Mouse (Mus musculus) heart, postnatal 0 days (tissue): ENCODE measurements at regions not wholly inside any gene's neighbourhood (a gene's known extent, or its start where the extent isn't known, plus 50 kb on each side); places are given as distances from the start of the nearest gene placed in this dataset.

Source experiments
- ATAC-seq: fragments of 200-750 bp; cut with Nextera tagmentation; 2 replicates; pipeline ENCODE4 v1.8.0; 2017; ENCODE audit warnings: low read depth, moderate number of reproducible peaks, moderate library complexity; ENCODE audit not compliant: insufficient read depth
- DNase-seq: peaks from one replicate; pipeline ENCODE4 v3.0.0-alpha.2; 2016; ENCODE audit warnings: low spot score
- H3K27ac ChIP-seq: fragments of 300-500 bp; sonication (generic); 2 replicates; pipeline ENCODE4 v1.5.1; 2014; ENCODE audit warnings: low read depth, mild to moderate bottlenecking
- H3K27me3 ChIP-seq: fragments of 300-500 bp; sonication (generic); 2 replicates; pipeline ENCODE4 v1.6.1; 2014; ENCODE audit warnings: low read length, mixed read lengths; ENCODE audit not compliant: control insufficient read depth, insufficient read depth
- H3K36me3 ChIP-seq: fragments of 300-500 bp; sonication (generic); replicated peaks from 2 replicates; pipeline ENCODE4 v1.6.1; 2014; ENCODE audit warnings: low read length, mixed read lengths; ENCODE audit not compliant: control insufficient read depth, insufficient read depth
- H3K4me1 ChIP-seq: fragments of 300-500 bp; sonication (generic); 2 replicates; pipeline ENCODE4 v1.6.1; 2014; ENCODE audit warnings: antibody characterized with exemption; ENCODE audit not compliant: control insufficient read depth, insufficient read depth
- H3K4me2 ChIP-seq: fragments of 300-500 bp; sonication (generic); 2 replicates; pipeline ENCODE4 v1.6.1; 2014; ENCODE audit warnings: low read depth, mild to moderate bottlenecking, low read length, moderate library complexity
- H3K4me3 ChIP-seq: fragments of 300-500 bp; sonication (generic); 2 replicates; pipeline ENCODE4 v1.5.1; 2014; ENCODE audit warnings: low read depth, low read length
- H3K9ac ChIP-seq: fragments of 300-500 bp; sonication (generic); replicated peaks from 2 replicates; pipeline ENCODE4 v1.6.1; 2014; ENCODE audit warnings: low read depth, low read length, mixed read lengths
- H3K9me3 ChIP-seq: fragments of 300-500 bp; sonication (generic); replicated peaks from 2 replicates; pipeline ENCODE4 v1.6.1; 2016; ENCODE audit warnings: low read length; ENCODE audit not compliant: control insufficient read depth
- CTCF ChIP-seq: IDR thresholded peaks from 2 replicates; pipeline ENCODE4 v1.5.1; 2016; ENCODE audit warnings: antibody characterized with exemption, control low read depth, low read depth
- EP300 ChIP-seq: IDR thresholded peaks from 2 replicates; pipeline ENCODE4 v1.6.1; 2016; ENCODE audit warnings: antibody characterized with exemption, low read depth
- WGBS: fragments of 180-500 bp; shearing (Covaris S2); extraction: QIAGEN DNeasy Blood & Tissue Kit; methylation state at CpG from one replicate; pipeline ENCODE4 v1.1.7; 2014; 5-methylcytosine and 5-hydroxymethylcytosine counted together

DNA sequence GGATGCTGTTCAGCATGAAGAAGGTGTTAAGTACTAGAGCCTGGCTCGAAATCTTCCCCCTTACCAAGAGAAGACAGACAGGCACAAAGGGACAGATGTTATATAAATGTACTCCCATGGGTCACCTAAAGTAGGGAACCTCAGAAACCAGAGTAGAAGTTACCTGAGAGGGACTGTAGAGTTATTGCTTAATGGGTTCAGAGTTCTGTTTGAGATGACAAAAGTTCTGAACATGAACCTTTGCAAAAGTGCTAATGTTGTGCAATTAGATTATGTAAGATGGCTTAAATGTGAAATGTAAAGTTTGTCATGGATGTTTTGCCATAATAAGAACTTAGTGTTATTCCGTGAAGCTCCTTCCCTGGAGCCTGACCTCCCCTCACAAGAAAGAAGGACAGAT is 81.5 kb upstream of the Helt start:
- 78% methylated on average over 2 of the region's 2 CpGs for WGBS
- ATAC-seq (no peak), DNase-seq (no peak)
- no peaks in the 10 kb centered on the region for H3K36me3 ChIP-seq
- H3K4me3 ChIP-seq, result no peak overlapping the region
- no peak overlapping the region for H3K4me2 ChIP-seq
- no peaks in the 10 kb centered on the region for H3K9me3 ChIP-seq
- TF ChIP-seq EP300, result no peak
- TF ChIP-seq CTCF, result no peak
- no peak overlapping the region for H3K27ac ChIP-seq
- H3K27me3 ChIP-seq, result no peaks in the 10 kb centered on the region
- H3K4me1 ChIP-seq, result no peaks in the 10 kb centered on the region
- no peak overlapping the region for H3K9ac ChIP-seq

DNA sequence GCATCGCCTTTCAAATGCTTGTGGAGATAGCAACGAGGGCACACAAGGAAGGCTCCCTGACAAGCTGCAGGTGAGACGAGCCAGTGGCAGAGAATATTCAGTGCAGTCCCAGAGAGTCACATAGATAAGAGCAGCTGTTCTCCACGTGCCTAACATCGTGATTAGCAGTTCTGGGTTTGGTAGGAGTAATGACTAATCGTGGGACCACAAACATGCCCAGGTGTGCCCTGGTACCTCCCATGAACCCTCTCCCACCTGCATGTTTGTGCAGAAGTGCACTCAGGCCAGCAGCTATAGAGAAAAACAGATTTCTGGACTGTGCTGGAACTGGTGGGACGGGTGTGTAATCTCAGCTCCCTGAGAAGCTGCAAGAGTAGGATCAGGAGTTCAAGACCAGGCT is 85.9 kb upstream of the Acsl1 start:
- H3K27ac ChIP-seq, result no peak overlapping the region
- H3K4me1 ChIP-seq, result no peaks in the 10 kb centered on the region
- no peak overlapping the region for H3K4me3 ChIP-seq
- no peak overlapping the region for H3K4me2 ChIP-seq
- no peak overlapping the region for H3K9ac ChIP-seq
- H3K9me3 ChIP-seq, result no peaks in the 10 kb centered on the region
- no peaks in the 10 kb centered on the region for H3K27me3 ChIP-seq
- DNase-seq (no peak), ATAC-seq (no peak)
- WGBS, result 53% methylated on average over 7 of the region's 7 CpGs
- TF ChIP-seq CTCF (no peak), EP300 (no peak)
- no peaks in the 10 kb centered on the region for H3K36me3 ChIP-seq

DNA sequence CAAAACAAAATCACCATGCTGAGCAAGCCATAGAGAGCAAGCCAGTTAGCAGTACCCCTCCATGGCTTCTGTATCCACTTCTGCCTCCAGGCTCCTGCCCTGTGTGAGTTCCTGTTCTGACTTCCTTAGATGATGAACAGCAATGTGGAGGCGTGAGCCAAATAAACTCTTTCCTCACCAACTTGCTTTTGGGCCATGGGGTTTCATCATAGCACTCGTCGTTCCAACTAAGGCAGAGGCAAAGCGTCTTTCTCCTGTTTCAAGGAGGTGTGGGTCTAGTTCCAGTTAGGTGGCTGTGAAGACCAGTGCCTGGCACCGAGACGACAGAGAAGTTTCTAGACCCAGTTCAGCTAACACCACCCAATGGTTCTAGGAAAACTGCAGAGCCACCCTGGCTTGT is 85.0 kb upstream of the Acsl1 start:
- no peak overlapping the region for H3K4me2 ChIP-seq
- 87% methylated on average over 6 of the region's 6 CpGs for WGBS
- no peak overlapping the region for H3K9ac ChIP-seq
- no peak overlapping the region for H3K27ac ChIP-seq
- H3K4me1 ChIP-seq, result no peaks in the 10 kb centered on the region
- H3K4me3 ChIP-seq, result no peak overlapping the region
- H3K27me3 ChIP-seq, result no peaks in the 10 kb centered on the region
- ATAC-seq (no peak), DNase-seq (no peak)
- no peaks in the 10 kb centered on the region for H3K9me3 ChIP-seq
- H3K36me3 ChIP-seq, result no peaks in the 10 kb centered on the region
- TF ChIP-seq CTCF (no peak), EP300 (no peak)

DNA sequence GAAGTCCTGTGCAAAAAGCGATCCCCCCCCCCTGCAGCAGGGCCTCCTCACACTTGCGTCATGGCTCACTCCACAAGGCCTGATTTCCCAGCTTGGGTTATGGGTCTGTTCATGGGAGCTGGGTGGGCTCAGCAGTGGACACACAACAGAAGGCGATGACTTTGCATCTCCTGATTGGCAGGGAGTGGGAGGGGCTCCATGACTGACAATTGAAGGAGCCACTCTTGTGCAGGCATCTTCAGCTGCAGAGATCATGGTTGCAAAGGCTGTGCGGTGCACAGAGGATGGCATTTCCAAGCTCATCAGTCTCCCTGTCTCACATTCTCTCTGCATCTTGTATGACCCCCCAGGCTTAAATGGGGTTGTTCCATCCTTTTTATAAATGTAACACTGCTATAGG is 84.3 kb upstream of the Acsl1 start:
- H3K36me3 ChIP-seq, result no peaks in the 10 kb centered on the region
- no peak for DNase-seq
- 82% methylated on average over 4 of the region's 4 CpGs for WGBS
- no peak overlapping the region for H3K9ac ChIP-seq
- H3K4me2 ChIP-seq, result no peak overlapping the region
- ATAC-seq, result no peak
- no peak overlapping the region for H3K27ac ChIP-seq
- H3K4me1 ChIP-seq, result no peaks in the 10 kb centered on the region
- no peak overlapping the region for H3K4me3 ChIP-seq
- H3K27me3 ChIP-seq, result no peaks in the 10 kb centered on the region
- no peaks in the 10 kb centered on the region for H3K9me3 ChIP-seq
- TF ChIP-seq EP300 (no peak), CTCF (no peak)

DNA sequence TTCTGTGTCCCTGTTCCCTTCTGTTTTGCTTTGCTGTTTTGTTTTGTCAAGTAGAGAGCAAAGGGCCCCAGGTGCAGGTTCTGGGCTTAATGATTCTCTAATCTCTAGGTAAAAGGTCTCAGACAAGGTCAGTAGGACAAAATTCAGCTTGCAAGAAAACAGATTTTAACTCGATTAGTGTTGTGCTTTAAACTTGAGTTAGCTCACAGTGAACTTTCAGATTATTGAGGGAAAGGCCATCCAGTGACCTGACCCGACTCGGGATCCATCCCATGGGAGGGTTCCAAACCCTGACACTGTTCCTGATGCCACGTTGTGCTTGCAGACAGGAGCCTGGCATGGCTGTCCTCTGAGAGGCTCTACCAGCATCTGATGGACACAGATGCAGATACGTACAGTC is 83.8 kb upstream of the Acsl1 start:
- no peak for ATAC-seq
- DNase-seq, result no peak
- Histone ChIP-seq H3K4me1 (no peaks in the 10 kb centered on the region), H3K27ac (no peak overlapping the region), H3K27me3 (no peaks in the 10 kb centered on the region), H3K9me3 (no peaks in the 10 kb centered on the region), H3K4me3 (no peak overlapping the region), H3K36me3 (no peaks in the 10 kb centered on the region), H3K9ac (no peak overlapping the region), H3K4me2 (no peak overlapping the region)
- WGBS, result 80% methylated on average over 5 of the region's 5 CpGs
- TF ChIP-seq EP300 (no peak), CTCF (no peak)

DNA sequence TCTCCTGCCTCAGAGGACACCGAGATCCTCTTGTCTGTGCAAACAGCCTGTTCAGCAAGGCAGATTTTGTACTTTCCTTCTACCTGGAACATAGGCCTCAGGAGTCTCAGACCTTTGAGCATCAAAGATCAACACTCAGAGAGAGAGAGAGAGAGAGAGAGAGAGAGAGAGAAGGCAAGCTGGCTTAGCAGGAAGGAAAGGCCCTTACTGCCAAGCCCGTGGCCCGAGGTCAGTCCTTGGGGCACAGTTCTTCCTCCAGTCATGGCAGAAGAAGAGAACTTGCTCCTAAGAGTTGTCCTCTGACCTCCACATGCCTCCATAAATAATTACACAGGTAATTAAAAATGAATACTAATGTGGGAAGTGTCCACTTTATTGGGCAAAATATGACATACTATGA is 82.4 kb upstream of the Acsl1 start:
- TF ChIP-seq EP300 (no peak), CTCF (no peak)
- Histone ChIP-seq H3K4me3 (no peak overlapping the region), H3K36me3 (no peaks in the 10 kb centered on the region), H3K9ac (no peak overlapping the region), H3K27ac (no peak overlapping the region), H3K9me3 (no peaks in the 10 kb centered on the region), H3K4me1 (no peaks in the 10 kb centered on the region), H3K27me3 (no peaks in the 10 kb centered on the region), H3K4me2 (no peak overlapping the region)
- no peak for ATAC-seq
- WGBS, result 79% methylated on average over 3 of the region's 3 CpGs
- DNase-seq, result no peak
